13 mouse cellular contexts compared by ENCODE assay signal in the genomic region with DNA sequence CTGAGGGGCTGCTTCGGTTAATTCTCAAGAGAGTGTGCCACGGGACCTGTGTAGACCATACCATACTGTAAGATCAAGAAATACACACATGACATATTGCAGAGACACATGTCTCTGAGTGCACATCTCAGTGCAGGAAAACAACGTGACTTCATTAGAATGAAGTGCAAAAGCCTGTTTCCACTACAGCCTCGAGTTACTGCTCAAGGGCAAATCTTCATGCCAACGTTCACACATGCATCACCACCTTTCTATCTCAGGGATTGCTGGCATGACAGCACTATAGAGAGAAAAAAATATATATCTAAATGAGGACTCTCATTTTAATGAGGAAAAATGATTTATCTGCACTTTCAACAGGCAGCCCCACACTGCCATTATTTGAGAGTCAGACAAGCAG. TPM values are rescaled to one million over a fixed set of nuclear protein-coding genes. Genes with fewer than 3 reads are reported as not detected.
DNase-seq lines count a peak whose midpoint lies in the region; ATAC-seq and TF ChIP-seq lines count a peak whose summit lies in the region.
"Had no signal": no experiment of that assay in that cellular context is flagged by ENCODE, and none has a peak within 500 bp of the region (broad histone marks: within the 10 kb centered on the region; RNA-seq: fewer than 3 reads in every experiment).

No protein-coding gene starts in this region.

- H3K9me3 ChIP-seq in forebrain, embryonic 13.5 days (replicated peaks), result no peaks in the 10 kb centered on the region
- no peaks in the 10 kb centered on the region for H3K9me3 ChIP-seq in forebrain, embryonic 10.5 days
- H3K9me3 ChIP-seq in midbrain, embryonic 12.5 days, result no peaks in the 10 kb centered on the region
- H3K9me3 ChIP-seq in midbrain, postnatal 0 days (ENCODE audit: low read length), result no peaks in the 10 kb centered on the region
- H3K9me3 ChIP-seq in hindbrain, embryonic 16.5 days (ENCODE audit: control insufficient read depth, low read length), result no peaks in the 10 kb centered on the region
- no peaks in the 10 kb centered on the region for H3K9me3 ChIP-seq in neural tube, embryonic 14.5 days (ENCODE audit: control insufficient read depth, low read length)

- H3K27me3 ChIP-seq in forebrain, embryonic 13.5 days, result 0 out of 2 replicates have a peak, but pooled peaks cover 2% of the 10 kb centered on the region
- H3K27me3 ChIP-seq in forebrain, embryonic 10.5 days (ENCODE audit: poor library complexity, severe bottlenecking), result no peaks in the 10 kb centered on the region
- H3K27me3 ChIP-seq in midbrain, embryonic 12.5 days, result no peaks in the 10 kb centered on the region
- no peaks in the 10 kb centered on the region for H3K27me3 ChIP-seq in midbrain, postnatal 0 days (ENCODE audit: insufficient read depth, low read length)
- no peaks in the 10 kb centered on the region for H3K27me3 ChIP-seq in hindbrain, embryonic 16.5 days (replicated peaks; ENCODE audit: control insufficient read depth, insufficient read depth, low read length)
- no peaks in the 10 kb centered on the region for H3K27me3 ChIP-seq in neural tube, embryonic 14.5 days (ENCODE audit: control insufficient read depth, insufficient read depth, low read length)
- H3K27me3 ChIP-seq: CH12.LX had no signal

- WGBS in forebrain, embryonic 13.5 days, result 72% methylated on average over 5 of the region's 5 CpGs
- WGBS in forebrain, embryonic 10.5 days, result 82% methylated on average over 5 of the region's 5 CpGs
- 87% methylated on average over 5 of the region's 5 CpGs for WGBS in midbrain, embryonic 12.5 days
- WGBS in midbrain, postnatal 0 days, result 61% methylated on average over 5 of the region's 5 CpGs
- WGBS in hindbrain, embryonic 16.5 days, result 52% methylated on average over 5 of the region's 5 CpGs
- 40% methylated on average over 5 of the region's 5 CpGs for WGBS in neural tube, embryonic 14.5 days

- no peak overlapping the region for H3K4me3 ChIP-seq in forebrain, embryonic 13.5 days
- no peak overlapping the region for H3K4me3 ChIP-seq in forebrain, embryonic 10.5 days
- no peak overlapping the region for H3K4me3 ChIP-seq in midbrain, embryonic 12.5 days
- no peak overlapping the region for H3K4me3 ChIP-seq in midbrain, postnatal 0 days (ENCODE audit: low read depth, low read length)
- no peak overlapping the region for H3K4me3 ChIP-seq in hindbrain, embryonic 16.5 days (ENCODE audit: low read length)
- H3K4me3 ChIP-seq in neural tube, embryonic 14.5 days (ENCODE audit: low read depth, low read length), result no peak overlapping the region

- no peak for DNase-seq in forebrain, embryonic 10.5 days (ENCODE audit: extremely low spot score, low spot score)
- no peak for DNase-seq in midbrain, postnatal 0 days (ENCODE audit: low spot score)
- DNase-seq in left cerebral cortex, adult 9 months (ENCODE audit: low spot score in 2 of 2), result no peak
- DNase-seq in cerebellum, adult 18-20 months, result no peak
- DNase-seq: gastrocnemius, postnatal 36 days had no signal

- no peak overlapping the region for H3K9ac ChIP-seq in forebrain, embryonic 13.5 days
- H3K9ac ChIP-seq in midbrain, embryonic 12.5 days (replicated peaks), result no peak overlapping the region
- H3K9ac ChIP-seq in midbrain, postnatal 0 days (replicated peaks; ENCODE audit: low read length, poor library complexity, severe bottlenecking), result no peak overlapping the region
- no peak overlapping the region for H3K9ac ChIP-seq in hindbrain, embryonic 16.5 days (ENCODE audit: low read depth, low read length)
- H3K9ac ChIP-seq in neural tube, embryonic 14.5 days (replicated peaks; ENCODE audit: low read depth, low read length), result no peak overlapping the region
- H3K9ac ChIP-seq: lung, embryonic 14.5 days had no signal

- H3K4me2 ChIP-seq in forebrain, embryonic 13.5 days, result 0 out of 2 replicates have a peak overlapping the region, but pooled peaks have one; percentile 36
- no peak overlapping the region for H3K4me2 ChIP-seq in midbrain, embryonic 12.5 days (replicated peaks)
- H3K4me2 ChIP-seq in midbrain, postnatal 0 days (ENCODE audit: low read depth, low read length, poor library complexity, severe bottlenecking), result no peak overlapping the region
- no peak overlapping the region for H3K4me2 ChIP-seq in hindbrain, embryonic 16.5 days (ENCODE audit: low read length)
- no peak overlapping the region for H3K4me2 ChIP-seq in neural tube, embryonic 14.5 days (ENCODE audit: low read depth, low read length)
- H3K4me2 ChIP-seq: liver, embryonic 11.5 days; lung, embryonic 14.5 days had no signal

- no peaks in the 10 kb centered on the region for H3K36me3 ChIP-seq in forebrain, embryonic 13.5 days (ENCODE audit: poor library complexity, severe bottlenecking)
- no peaks in the 10 kb centered on the region for H3K36me3 ChIP-seq in forebrain, embryonic 10.5 days (replicated peaks)
- H3K36me3 ChIP-seq in midbrain, embryonic 12.5 days, result no peaks in the 10 kb centered on the region
- no peaks in the 10 kb centered on the region for H3K36me3 ChIP-seq in midbrain, postnatal 0 days (ENCODE audit: insufficient read depth, low read length)
- no peaks in the 10 kb centered on the region for H3K36me3 ChIP-seq in hindbrain, embryonic 16.5 days (ENCODE audit: control insufficient read depth, insufficient read depth, low read length)
- H3K36me3 ChIP-seq in neural tube, embryonic 14.5 days (ENCODE audit: control insufficient read depth, insufficient read depth, low read length), result no peaks in the 10 kb centered on the region

- peak overlapping the region; percentile 88 for H3K27ac ChIP-seq in forebrain, embryonic 13.5 days
- no peak overlapping the region for H3K27ac ChIP-seq in forebrain, embryonic 10.5 days
- peak overlapping the region; percentile 63; the same call in 1 of the 2 replicates for H3K27ac ChIP-seq in midbrain, embryonic 12.5 days (replicated peaks)
- no peak overlapping the region for H3K27ac ChIP-seq in midbrain, postnatal 0 days (ENCODE audit: low read depth, low read length)
- H3K27ac ChIP-seq in hindbrain, embryonic 16.5 days (ENCODE audit: low read depth, low read length), result peak overlapping the region; percentile 73
- H3K27ac ChIP-seq in neural tube, embryonic 14.5 days (ENCODE audit: low read depth, low read length), result peak overlapping the region; percentile 77; the same call in 1 of the 2 replicates
- H3K27ac ChIP-seq: macrophage had no signal

- peaks cover 32% of the 10 kb centered on the region for H3K4me1 ChIP-seq in forebrain, embryonic 13.5 days
- H3K4me1 ChIP-seq in forebrain, embryonic 10.5 days, result peaks cover 30% of the 10 kb centered on the region
- peaks cover 21% of the 10 kb centered on the region for H3K4me1 ChIP-seq in midbrain, embryonic 12.5 days
- peaks cover 8% of the 10 kb centered on the region for H3K4me1 ChIP-seq in midbrain, postnatal 0 days (ENCODE audit: insufficient read depth, low read length)
- peaks cover 9% of the 10 kb centered on the region for H3K4me1 ChIP-seq in hindbrain, embryonic 16.5 days (ENCODE audit: control insufficient read depth, insufficient read depth, low read depth, low read length)
- peaks cover 10% of the 10 kb centered on the region; the same call in 1 of the 2 replicates for H3K4me1 ChIP-seq in neural tube, embryonic 14.5 days (ENCODE audit: control insufficient read depth, insufficient read depth, low read length)

- ATAC-seq in forebrain, embryonic 13.5 days, result 0 out of 2 replicates have a peak, but pooled peaks have one; percentile 11
- ATAC-seq in midbrain, embryonic 12.5 days (ENCODE audit: low FRiP score, low read depth), result no peak
- no peak for ATAC-seq in midbrain, postnatal 0 days (ENCODE audit: low FRiP score)
- ATAC-seq in hindbrain, embryonic 16.5 days, result no peak
- no peak for ATAC-seq in neural tube, embryonic 14.5 days (ENCODE audit: low read depth)

- no peak for TF ChIP-seq CTCF in midbrain, postnatal 0 days (IDR thresholded peaks at IDR 0.05)

RNA-seq across cellular contexts. Expression of a gene that starts 14.2 kb away (rescaled TPM):
- 852 and 970 TPM in 2 replicates for polyA plus RNA-seq in forebrain, embryonic 13.5 days (2015; fragmentation: Nextera tagmentation; extraction: Ambion mirVana)
- polyA plus RNA-seq in forebrain, embryonic 10.5 days (2016; fragmentation: Nextera tagmentation; extraction: Ambion mirVana), result 256 and 262 TPM in 2 replicates
- 596 and 650 TPM in 2 replicates for polyA plus RNA-seq in midbrain, embryonic 12.5 days (2016; fragmentation: Nextera tagmentation; extraction: Ambion mirVana)
- total RNA-seq in midbrain, postnatal 0 days (2014; rRNA removed), result 148 and 180 TPM in 2 replicates
- polyA plus RNA-seq in midbrain, postnatal 0 days (2015; fragmentation: Nextera tagmentation; extraction: Ambion mirVana), result 137 and 154 TPM in 2 replicates
- polyA plus RNA-seq in hindbrain, embryonic 16.5 days (2015; fragmentation: Nextera tagmentation; extraction: Ambion mirVana), result 179 and 238 TPM in 2 replicates
- 323 and 410 TPM in 2 replicates for polyA plus RNA-seq in neural tube, embryonic 14.5 days (2014; fragmentation: Nextera tagmentation; extraction: Ambion mirVana)
- total RNA-seq: CH12.LX had no signal
- polyA plus RNA-seq: macrophage had no signal

Comparison
In these comparisons a context has a peak if more than half of its experiments do, and no peak if none do; other contexts are left out.
1. H3K27ac ChIP-seq: peak in forebrain, embryonic 13.5 days (single experiment), midbrain, embryonic 12.5 days (single experiment), hindbrain, embryonic 16.5 days (single experiment) and neural tube, embryonic 14.5 days (single experiment); none in forebrain, embryonic 10.5 days (single experiment) and midbrain, postnatal 0 days (single experiment).